Mouse (Mus musculus) kidney, embryonic 16.5 days (tissue): ENCODE measurements around the gene Znrf3. TPM values are rescaled to one million over a fixed set of nuclear protein-coding genes. Genes with fewer than 3 reads are reported as not detected.

ENCODE experiments used
- ATAC-seq: fragments of 200-750 bp; cut with Nextera tagmentation; 2 replicates; pipeline ENCODE4 v1.8.0; 2017; ENCODE audit warnings: moderate TSS enrichment; ENCODE audit not compliant: low FRiP score, low TSS enrichment
- H3K27ac ChIP-seq: fragments of 300-500 bp; sonication (generic); 2 replicates; pipeline ENCODE4 v1.5.1; 2014; ENCODE audit warnings: low read length
- H3K27me3 ChIP-seq: fragments of 300-500 bp; sonication (generic); 2 replicates; pipeline ENCODE4 v1.6.1; 2014; ENCODE audit warnings: low read length, control low read depth, mixed read lengths; ENCODE audit not compliant: insufficient read depth
- H3K36me3 ChIP-seq: fragments of 300-500 bp; sonication (generic); 2 replicates; pipeline ENCODE4 v1.6.1; 2014; ENCODE audit warnings: low read length, control low read depth, mixed read lengths; ENCODE audit not compliant: insufficient read depth
- H3K4me1 ChIP-seq: fragments of 300-500 bp; sonication (generic); 2 replicates; pipeline ENCODE4 v1.6.1; 2014; ENCODE audit warnings: low read length, control low read depth, mixed read lengths; ENCODE audit not compliant: insufficient read depth
- H3K4me2 ChIP-seq: fragments of 300-500 bp; sonication (generic); replicated peaks from 2 replicates; pipeline ENCODE4 v1.6.1; 2014; ENCODE audit warnings: low read depth, low read length
- H3K4me3 ChIP-seq: fragments of 300-500 bp; sonication (generic); 2 replicates; pipeline ENCODE4 v1.5.1; 2014; ENCODE audit warnings: mild to moderate bottlenecking, low read length
- H3K9ac ChIP-seq: fragments of 300-500 bp; sonication (generic); replicated peaks from 2 replicates; pipeline ENCODE4 v1.6.1; 2014; ENCODE audit warnings: low read length
- H3K9me3 ChIP-seq: fragments of 300-500 bp; sonication (generic); 2 replicates; pipeline ENCODE4 v1.6.1; 2016; ENCODE audit warnings: low read length, control low read depth
- WGBS: fragments of 180-500 bp; shearing (Covaris S2); extraction: QIAGEN DNeasy Blood & Tissue Kit; methylation state at CpG from one replicate; pipeline ENCODE4 v1.1.7; 2014; 5-methylcytosine and 5-hydroxymethylcytosine counted together
- polyA plus RNA-seq: library from polyadenylated mRNA; unstranded; fragments of >200 nt; fragmentation: Nextera tagmentation; extraction: Ambion mirVana; gene quantifications from 2 replicates; pipeline ENCODE4 v1.2.1, GENCODE M21; 2015

The Znrf3 gene
- polyA plus RNA-seq, 1 experiment from 2014 or later = 16.5 TPM

GRCm38 (mm10) chr11:5253528-5253927, 191.1 kb downstream of the Znrf3 start:
- ATAC-seq = no peak
- Histone ChIP-seq H3K9me3 (no peaks in the 10 kb centered on the region), H3K36me3 (no peaks in the 10 kb centered on the region), H3K9ac (no peak overlapping the region), H3K4me3 (no peak overlapping the region), H3K27ac (no peak overlapping the region), H3K4me1 (peaks cover 50% of the 10 kb centered on the region), H3K4me2 (no peak overlapping the region), H3K27me3 (no peaks in the 10 kb centered on the region)
- WGBS = 44% methylated on average over 3 of the region's 3 CpGs

- Histone ChIP-seq H3K27me3 (no peaks in the 10 kb centered on the region), H3K9ac (no peak overlapping the region), H3K4me3 (no peak overlapping the region), H3K36me3 (no peaks in the 10 kb centered on the region), H3K27ac (no peak overlapping the region), H3K4me2 (no peak overlapping the region), H3K9me3 (no peaks in the 10 kb centered on the region), H3K4me1 (peaks cover 50% of the 10 kb centered on the region)
- 80% methylated on average over 8 of the region's 8 CpGs for WGBS
- peak; percentile 19; the same call in 1 of the 2 replicates for ATAC-seq
Measured at GRCm38 (mm10) chr11:5252727-5253126, 191.9 kb downstream of the Znrf3 start.

DNA sequence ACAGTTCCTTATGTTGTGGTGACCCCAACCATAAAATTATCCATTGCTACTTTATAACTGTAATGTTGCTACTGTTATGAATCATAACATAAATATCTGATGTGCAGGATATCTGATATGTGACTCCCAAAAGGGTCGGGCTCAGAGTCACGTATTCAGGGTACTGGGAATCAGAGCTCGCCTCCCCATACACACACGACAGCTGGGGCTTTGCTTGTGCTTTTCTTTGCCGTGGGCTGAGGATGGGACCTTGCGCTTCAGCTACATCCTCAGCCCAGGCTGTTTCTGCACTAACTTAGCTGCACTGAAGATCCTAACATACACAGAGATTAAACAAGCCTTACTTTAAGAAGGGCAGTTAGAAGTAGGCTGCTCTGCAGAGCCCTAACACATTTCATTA, 193.5 kb downstream of the Znrf3 start:
- no peaks in the 10 kb centered on the region for H3K27me3 ChIP-seq
- no peaks in the 10 kb centered on the region for H3K36me3 ChIP-seq
- H3K27ac ChIP-seq = no peak overlapping the region; the same call in 1 of the 2 replicates
- 28% methylated on average over 6 of the region's 6 CpGs for WGBS
- no peak overlapping the region for H3K4me2 ChIP-seq
- no peak overlapping the region for H3K4me3 ChIP-seq
- no peaks in the 10 kb centered on the region for H3K9me3 ChIP-seq
- peaks cover 38% of the 10 kb centered on the region for H3K4me1 ChIP-seq
- H3K9ac ChIP-seq = no peak overlapping the region
- no peak for ATAC-seq

GRCm38 (mm10) chr11:5248200-5248599, 196.4 kb downstream of the Znrf3 start:
- 62% methylated on average over 2 of the region's 2 CpGs for WGBS
- no peaks in the 10 kb centered on the region for H3K9me3 ChIP-seq

GRCm38 (mm10) chr11:5245431-5245830, 199.2 kb downstream of the Znrf3 start:
- no peaks in the 10 kb centered on the region for H3K27me3 ChIP-seq
- no peak overlapping the region for H3K4me3 ChIP-seq
- no peak for ATAC-seq
- no peaks in the 10 kb centered on the region for H3K9me3 ChIP-seq
- no peak overlapping the region for H3K4me2 ChIP-seq
- peaks cover 13% of the 10 kb centered on the region for H3K36me3 ChIP-seq
- H3K27ac ChIP-seq = 0 out of 2 replicates have a peak overlapping the region, but pooled peaks have one; percentile 66
- 83% methylated on average over 7 of the region's 7 CpGs for WGBS
- peaks cover 42% of the 10 kb centered on the region for H3K4me1 ChIP-seq
- H3K9ac ChIP-seq = no peak overlapping the region

More at GRCm38 (mm10) chr11:5248200-5248599, 196.4 kb downstream of the Znrf3 start:
- H3K4me2 ChIP-seq = no peak overlapping the region
- H3K36me3 ChIP-seq = no peaks in the 10 kb centered on the region
- H3K4me1 ChIP-seq = peaks cover 39% of the 10 kb centered on the region
- H3K4me3 ChIP-seq = no peak overlapping the region
- no peak overlapping the region for H3K27ac ChIP-seq
- ATAC-seq = no peak
- H3K27me3 ChIP-seq = no peaks in the 10 kb centered on the region
- no peak overlapping the region for H3K9ac ChIP-seq

DNA sequence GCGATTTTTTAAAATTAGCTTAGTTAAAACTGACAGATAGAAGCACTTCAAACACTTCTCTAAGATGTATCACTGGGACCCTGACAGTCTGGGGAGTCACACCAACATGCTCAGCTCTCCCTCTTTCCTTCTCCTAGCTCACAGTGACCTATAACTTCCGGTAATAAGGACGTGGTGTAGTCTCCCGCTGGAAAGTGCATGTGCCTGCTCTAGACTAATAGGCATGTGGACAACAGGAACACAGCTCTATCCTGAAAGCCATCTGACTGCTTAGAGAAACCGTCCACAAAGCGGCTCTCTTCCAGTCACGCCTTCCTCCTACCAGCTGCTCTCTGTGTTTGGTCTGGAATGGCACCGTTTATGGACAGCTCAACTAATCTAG, 199.9 kb downstream of the Znrf3 start:
- Histone ChIP-seq H3K9ac (no peak overlapping the region), H3K27ac (peak overlapping the region; percentile 66), H3K36me3 (peaks cover 13% of the 10 kb centered on the region), H3K4me1 (peaks cover 49% of the 10 kb centered on the region), H3K27me3 (no peaks in the 10 kb centered on the region), H3K4me3 (no peak overlapping the region), H3K9me3 (no peaks in the 10 kb centered on the region), H3K4me2 (peak overlapping the region; percentile 23; the same call in 1 of the 2 replicates)
- 42% methylated on average over 8 of the region's 8 CpGs for WGBS
- ATAC-seq = 0 out of 2 replicates have a peak, but pooled peaks have one; percentile 26

DNA sequence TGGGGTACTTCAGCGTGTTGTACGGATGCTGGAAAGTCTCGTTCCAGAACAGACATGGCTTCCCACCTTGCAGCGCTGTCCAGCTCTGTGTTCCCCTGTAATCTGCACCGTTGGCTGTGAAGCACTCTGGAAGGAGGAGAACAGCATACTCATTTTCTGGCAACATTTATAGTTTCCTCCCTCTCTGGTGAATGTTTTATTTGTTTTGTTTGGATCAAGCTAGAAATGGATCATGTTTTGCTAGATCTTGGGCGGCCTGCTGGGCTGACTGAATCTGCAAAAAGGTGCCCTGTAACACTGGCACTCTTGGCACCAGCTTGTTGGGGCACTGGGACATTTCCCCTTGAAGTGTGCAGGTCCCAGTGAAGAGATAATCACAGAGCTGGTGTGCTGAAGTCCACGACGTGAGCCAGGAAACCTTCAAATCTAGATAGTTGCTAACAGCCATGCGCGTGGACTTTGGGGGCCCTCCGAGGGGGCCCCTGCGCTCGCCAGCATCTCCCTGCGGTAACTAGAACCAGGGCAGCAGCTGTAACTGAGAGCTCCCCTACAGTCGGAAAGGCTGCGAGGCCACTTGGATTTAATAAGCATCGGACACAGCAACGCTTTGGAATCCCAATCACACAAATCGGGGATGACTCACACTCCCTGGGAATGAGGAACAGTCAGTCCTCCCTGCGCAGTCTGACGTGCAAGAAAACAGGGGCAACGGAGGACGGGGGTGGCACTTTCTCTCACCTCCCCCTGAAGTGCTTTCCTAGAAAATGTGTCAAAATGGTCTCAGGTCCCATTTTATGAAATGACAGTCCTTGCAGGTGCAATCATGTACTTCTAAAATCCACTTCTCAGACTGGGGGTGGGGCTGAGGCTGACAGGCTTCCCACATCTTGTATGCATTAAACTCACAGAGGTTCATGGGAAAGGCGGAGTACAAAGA, 200.6 kb downstream of the Znrf3 start:
- no peaks in the 10 kb centered on the region for H3K27me3 ChIP-seq
- no peak overlapping the region for H3K4me3 ChIP-seq
- no peaks in the 10 kb centered on the region for H3K9me3 ChIP-seq
- peak overlapping the region; percentile 66 for H3K27ac ChIP-seq
- peak overlapping the region; percentile 31; the same call in 1 of the 2 replicates for H3K9ac ChIP-seq
- 45% methylated on average over 24 of the region's 24 CpGs for WGBS
- H3K4me2 ChIP-seq = peak overlapping the region; percentile 23
- ATAC-seq = 0 out of 2 replicates have a peak, but pooled peaks have one; percentile 35
- H3K36me3 ChIP-seq = peaks cover 13% of the 10 kb centered on the region
- H3K4me1 ChIP-seq = peaks cover 56% of the 10 kb centered on the region

DNA sequence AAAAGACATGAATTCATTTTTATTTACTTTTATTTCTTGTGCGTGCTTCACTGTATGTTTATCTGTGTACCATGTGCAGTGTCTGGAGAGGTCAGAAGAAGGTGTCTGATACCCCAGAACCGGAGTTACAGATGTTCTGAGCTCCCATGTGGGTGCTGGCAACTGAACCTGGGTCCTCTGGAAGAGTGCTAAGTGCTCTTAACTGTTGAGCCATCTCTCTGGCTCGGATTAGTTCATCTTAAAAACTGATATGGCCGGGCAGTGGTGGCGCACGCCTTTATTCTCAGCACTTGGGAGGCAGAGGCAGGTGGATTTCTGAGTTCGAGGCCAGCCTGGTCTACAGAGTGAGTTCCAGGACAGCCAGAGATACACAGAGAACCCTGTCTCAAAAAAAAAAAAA, 201.4 kb downstream of the Znrf3 start:
- Histone ChIP-seq H3K4me1 (peaks cover 64% of the 10 kb centered on the region), H3K36me3 (peaks cover 14% of the 10 kb centered on the region), H3K9me3 (no peaks in the 10 kb centered on the region), H3K4me3 (no peak overlapping the region), H3K4me2 (no peak overlapping the region), H3K27ac (no peak overlapping the region), H3K9ac (no peak overlapping the region), H3K27me3 (no peaks in the 10 kb centered on the region)
- ATAC-seq = no peak
- 89% methylated on average over 7 of the region's 7 CpGs for WGBS

DNA sequence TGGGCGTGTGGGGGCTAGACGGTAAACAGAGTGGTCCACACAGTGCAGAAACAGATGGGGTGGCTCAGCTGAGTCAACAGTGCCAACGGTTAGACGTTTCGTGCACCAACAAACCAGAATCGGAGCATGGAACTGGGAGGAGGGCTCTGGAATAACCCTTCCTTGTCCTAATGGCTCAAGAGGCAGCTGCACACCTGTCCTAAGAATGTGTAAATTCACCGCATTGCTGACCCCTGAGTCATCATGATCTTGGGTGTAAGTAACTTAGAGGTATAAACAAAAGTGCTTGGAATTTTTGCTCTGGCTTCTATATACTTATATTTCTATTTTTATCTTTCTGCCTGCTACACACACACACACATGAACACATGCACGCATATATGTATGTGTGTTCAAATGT, 202.5 kb downstream of the Znrf3 start:
- no peak overlapping the region for H3K4me2 ChIP-seq
- no peak overlapping the region for H3K9ac ChIP-seq
- H3K27me3 ChIP-seq = no peaks in the 10 kb centered on the region
- no peak for ATAC-seq
- peaks cover 64% of the 10 kb centered on the region for H3K4me1 ChIP-seq
- H3K27ac ChIP-seq = peak overlapping the region; percentile 29; the same call in 1 of the 2 replicates
- WGBS = 64% methylated on average over 8 of the region's 8 CpGs
- no peaks in the 10 kb centered on the region for H3K9me3 ChIP-seq
- peaks cover 22% of the 10 kb centered on the region for H3K36me3 ChIP-seq
- no peak overlapping the region for H3K4me3 ChIP-seq
